Mouse (Mus musculus): ENCODE measurements at regions not wholly inside any gene's neighbourhood (a gene's known extent, or its start where the extent isn't known, plus 50 kb on each side); places are given as distances from the start of the nearest gene placed in this dataset.

DNA sequence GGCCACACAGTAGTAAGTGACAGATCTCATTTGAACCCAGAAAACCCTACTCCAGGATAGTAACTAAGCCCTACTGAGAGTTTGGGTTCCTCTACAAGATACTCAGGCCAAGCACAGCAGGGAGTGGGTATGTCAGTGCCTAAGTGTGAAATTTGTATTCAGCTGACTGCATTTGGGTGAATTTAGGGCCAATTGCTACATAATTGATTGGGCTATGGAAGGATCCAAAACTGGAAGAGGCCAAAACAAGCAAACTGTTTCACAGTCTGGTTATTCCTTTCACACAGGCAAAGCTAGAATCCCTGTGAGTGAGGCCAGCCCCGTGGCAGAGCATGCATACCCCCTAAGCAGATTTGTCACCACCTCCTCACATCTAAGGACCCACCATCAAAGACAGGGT is 221.9 kb upstream of the Gm9747 start:
- no peak for TF ChIP-seq GATA4 (IDR thresholded peaks at IDR 0.05; ENCODE audit: insufficient replicate concordance, low read length)

DNA sequence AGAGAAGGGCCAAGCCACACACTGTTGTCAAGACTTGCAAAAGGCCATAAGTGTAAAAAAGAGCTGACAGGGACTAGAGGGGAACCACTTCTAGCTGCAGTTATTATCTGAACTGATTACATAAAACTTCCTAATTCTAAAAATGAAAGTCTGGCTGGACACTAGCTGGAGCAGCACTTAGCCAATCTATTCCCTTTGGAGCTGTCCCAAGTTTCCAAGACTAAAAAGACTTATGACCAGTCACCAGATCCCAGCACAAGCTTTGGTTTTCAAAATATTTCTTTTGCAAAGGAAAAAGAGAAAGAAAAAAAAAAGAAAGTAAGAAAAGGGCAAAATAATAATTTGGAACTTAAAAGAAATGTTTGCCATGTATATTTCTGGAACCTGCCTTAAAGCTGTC is 217.6 kb upstream of the Gm9747 start:
- no peak for TF ChIP-seq GATA4 (IDR thresholded peaks at IDR 0.05; ENCODE audit: insufficient replicate concordance, low read length)

DNA sequence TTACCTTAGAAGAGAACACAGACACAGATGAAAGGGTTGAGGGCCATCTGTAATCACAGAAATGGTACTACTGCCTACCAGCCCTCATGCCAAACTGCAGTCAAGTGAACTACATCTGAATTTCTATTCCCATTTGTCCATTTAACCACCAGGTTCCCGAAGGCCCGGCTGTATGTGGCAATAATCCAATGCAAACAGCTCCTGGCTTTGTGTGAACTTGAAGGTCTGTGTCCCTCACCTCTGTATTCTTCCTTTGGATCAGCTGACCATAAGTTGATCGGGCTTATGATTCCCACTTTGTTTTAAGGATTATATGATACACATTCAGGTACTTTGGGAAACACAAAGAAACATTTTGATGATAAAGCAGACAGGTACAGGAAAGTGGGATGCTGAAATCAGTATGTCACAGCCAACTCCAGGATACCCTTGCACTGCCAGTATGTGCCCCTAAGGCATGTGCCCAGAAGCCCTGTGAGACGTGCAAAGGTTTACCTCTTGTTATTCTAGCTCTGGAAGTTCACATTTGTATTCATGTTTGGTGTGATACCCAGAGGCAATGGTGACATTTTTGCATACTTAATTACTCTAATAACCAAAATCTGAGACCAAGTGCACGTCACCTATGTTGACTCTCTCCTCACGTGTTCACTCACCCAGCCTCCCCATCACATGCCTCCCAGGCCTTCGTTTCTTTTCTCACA is 214.1 kb upstream of the Gm9747 start:
- no peak for TF ChIP-seq GATA4 (IDR thresholded peaks at IDR 0.05; ENCODE audit: insufficient replicate concordance, low read length)

DNA sequence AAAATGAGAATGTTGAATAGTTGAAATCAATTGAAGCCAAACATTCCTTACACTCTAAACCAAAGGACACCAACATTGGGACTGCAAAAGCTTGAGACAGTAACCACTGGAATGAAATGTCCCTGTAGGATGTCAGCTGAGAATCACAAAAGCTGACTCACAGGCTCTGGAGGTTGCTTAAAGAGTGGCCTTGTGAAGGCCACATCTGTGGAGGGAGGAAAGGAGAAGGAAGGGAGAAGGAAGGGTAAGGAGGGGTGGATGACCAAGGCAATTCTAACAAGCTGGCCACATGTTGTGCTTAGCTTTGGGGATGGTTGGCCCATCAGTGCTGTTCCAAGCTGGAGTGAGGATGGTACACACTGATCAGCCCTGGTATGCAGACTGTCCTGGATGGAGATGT is 205.2 kb upstream of the Gm9747 start:
- TF ChIP-seq GATA4 (IDR thresholded peaks at IDR 0.05; ENCODE audit: insufficient replicate concordance, low read length): no peak

DNA sequence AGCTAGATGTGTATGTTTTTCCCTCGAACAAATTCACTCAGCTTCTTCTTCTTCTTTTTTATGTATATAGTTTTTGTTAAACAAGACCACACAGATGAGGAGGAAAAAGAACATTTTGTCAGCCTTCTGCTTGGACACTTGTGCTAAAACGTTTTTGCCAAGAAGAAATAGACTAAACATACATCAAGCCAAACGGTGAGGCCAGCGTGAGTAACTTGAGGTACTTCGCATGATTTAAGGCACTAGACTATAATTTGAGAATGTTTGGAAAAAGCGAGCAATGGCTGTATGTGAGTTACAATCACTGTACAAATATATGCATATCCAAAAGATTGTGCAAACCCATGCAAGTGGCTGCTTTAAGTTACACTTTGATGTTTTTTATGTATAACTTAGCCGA is 201.8 kb upstream of the Gm9747 start:
- no peak for TF ChIP-seq GATA4 (IDR thresholded peaks at IDR 0.05; ENCODE audit: insufficient replicate concordance, low read length)

DNA sequence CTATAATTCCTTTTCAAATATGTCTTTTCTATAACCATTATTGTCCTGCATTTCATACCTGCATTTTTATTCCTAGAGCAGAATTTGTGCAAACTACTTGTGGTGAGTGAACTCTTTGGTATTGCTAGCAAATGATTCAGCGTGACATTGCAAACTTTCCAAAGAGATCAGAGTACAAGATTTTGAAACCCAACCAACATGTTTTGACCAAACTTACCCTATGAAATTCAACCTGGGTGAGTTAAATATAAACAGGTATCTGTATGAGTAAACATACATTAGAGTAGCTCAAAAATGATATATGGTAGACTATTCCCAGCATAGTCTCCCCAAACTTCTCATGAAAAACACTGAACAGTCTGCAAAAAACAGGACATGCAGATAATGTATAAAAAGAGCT is 200.5 kb upstream of the Gm9747 start:
- TF ChIP-seq GATA4 (IDR thresholded peaks at IDR 0.05; ENCODE audit: insufficient replicate concordance, low read length): no peak

DNA sequence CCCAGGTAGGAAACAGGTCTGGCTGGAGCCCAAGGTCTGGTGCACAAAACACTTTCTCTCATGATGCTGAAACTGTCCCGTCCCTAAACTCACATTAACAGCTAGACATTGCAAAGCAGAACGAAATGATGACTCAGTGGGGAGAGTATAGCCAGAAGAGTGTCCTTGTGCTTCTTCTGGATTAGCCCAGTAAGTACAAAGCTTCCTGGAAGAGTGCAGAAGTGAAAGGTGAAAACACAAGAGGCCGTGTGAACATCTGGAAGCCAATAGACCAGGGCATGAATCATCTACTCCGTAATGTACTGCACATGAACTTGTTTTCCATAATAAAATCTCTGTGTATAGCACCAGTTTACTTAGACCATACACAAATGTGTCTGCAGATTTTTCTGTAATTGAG is 194.7 kb upstream of the Gm9747 start:
- TF ChIP-seq GATA4 (IDR thresholded peaks at IDR 0.05; ENCODE audit: insufficient replicate concordance, low read length): no peak

DNA sequence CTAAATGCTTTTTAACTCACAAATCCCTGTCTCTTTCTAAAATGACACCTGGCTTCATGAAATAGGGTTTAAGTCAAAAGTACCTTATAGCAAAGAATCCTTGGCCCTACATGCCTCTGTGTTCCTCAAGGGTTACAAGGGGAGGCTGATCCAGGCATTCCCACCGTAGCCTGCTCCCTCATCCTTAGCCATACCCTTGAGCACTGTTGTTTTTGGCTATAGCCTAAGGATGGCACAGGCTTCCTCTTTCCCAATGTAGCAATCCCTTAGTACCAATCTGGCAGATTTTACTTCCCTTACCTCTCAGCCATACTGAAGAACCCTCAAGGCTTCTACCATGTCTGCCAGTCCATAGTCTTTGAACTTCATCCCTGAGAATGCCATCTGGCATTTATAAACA is 194.2 kb upstream of the Gm9747 start:
- no peak for TF ChIP-seq GATA4 (IDR thresholded peaks at IDR 0.05; ENCODE audit: insufficient replicate concordance, low read length)

DNA sequence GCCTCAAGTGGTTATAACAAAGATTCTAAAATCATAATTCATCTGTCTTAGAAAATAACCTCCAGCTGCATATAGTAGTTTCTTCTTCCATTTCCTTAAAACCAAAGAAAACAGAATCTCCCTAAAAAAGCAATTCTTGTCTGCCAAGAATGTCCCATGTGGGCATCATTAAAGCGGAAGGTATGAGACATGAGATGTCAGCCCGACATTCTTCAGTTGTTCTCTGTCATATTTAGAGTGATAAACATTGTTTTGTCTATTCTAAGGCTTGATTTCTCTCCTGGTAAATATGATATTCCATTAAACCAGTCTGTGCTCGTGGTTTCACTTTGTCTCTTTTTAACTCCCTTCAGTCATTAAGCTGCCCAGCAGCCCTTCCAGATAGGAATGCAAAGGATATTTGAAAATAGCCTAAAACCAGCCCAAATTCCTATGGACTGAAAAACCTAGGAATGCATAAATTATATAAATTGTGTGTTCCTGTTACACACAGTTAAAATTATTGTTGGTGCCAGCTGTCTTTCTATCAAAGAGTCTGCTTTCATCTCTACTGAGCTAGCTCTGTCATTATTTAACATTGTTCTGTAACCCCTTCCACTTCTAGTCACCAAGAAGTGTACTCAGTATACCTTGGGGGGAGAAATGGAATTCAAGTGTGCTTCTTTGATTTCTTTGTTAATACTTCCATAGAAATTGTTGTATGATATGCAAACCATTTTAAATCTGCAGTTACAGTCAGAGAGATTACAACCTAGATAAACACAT is 191.4 kb upstream of the Gm9747 start:
- TF ChIP-seq GATA4 (IDR thresholded peaks at IDR 0.05; ENCODE audit: insufficient replicate concordance, low read length): no peak

DNA sequence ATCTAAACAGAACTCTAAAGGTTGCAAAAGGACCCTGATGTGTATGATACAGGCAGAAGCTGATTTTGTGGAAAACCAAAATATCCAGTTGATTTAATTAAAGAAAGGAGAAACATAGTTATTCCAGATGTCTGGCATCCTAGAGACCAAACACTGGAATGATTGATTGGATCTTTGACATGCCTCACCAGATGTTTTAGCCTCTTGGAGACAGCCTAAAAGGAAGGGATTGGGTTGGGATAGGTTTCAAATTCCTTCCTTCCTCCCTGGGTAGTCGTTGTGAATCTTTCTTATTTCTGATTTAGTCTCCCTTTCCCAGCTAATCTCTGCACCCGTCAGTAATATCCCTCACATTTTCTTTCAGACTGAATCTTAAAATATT is 190.9 kb upstream of the Gm9747 start:
- no peak for TF ChIP-seq GATA4 (IDR thresholded peaks at IDR 0.05; ENCODE audit: insufficient replicate concordance, low read length)

DNA sequence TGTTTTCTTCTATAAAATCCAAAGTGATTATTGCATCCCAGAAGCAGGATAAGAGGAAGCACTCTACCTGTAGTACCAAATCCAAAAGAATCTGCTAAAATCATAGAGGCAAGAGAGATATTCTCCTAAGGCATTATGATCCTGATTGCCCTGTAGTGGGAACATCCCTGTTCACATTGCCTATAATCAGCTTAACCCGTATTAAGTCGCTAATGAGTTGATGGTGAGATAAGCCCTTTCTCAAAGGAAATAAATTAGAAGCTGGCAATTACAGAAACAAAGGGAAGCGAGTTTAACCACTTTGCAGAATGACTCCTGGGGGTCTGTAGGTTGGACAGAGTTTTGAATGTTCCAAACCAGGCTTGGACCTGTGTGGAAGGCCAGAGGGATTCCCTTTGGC is 190.4 kb upstream of the Gm9747 start:
- TF ChIP-seq GATA4 (IDR thresholded peaks at IDR 0.05; ENCODE audit: insufficient replicate concordance, low read length): no peak

DNA sequence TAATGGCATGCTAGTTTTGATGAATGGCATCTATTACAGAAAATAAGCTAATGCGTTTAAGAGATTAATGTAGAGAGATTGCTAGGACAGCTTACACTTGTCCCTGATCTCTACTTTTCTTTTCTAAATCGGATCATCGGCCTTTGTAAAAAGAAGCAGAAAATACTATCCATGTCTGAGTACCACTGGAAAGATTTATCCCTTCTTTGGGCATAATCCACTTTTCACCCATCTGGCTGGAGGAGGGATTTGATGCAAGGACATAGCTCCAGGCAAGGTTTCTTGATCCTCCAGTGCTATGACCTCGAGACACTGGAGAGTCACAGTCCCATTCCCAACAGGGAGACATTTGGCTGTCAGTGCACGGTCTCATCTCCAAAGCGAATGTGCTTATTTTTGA is 166.6 kb upstream of the Gm9747 start:
- no peak for TF ChIP-seq GATA4 (IDR thresholded peaks at IDR 0.05; ENCODE audit: insufficient replicate concordance, low read length)

DNA sequence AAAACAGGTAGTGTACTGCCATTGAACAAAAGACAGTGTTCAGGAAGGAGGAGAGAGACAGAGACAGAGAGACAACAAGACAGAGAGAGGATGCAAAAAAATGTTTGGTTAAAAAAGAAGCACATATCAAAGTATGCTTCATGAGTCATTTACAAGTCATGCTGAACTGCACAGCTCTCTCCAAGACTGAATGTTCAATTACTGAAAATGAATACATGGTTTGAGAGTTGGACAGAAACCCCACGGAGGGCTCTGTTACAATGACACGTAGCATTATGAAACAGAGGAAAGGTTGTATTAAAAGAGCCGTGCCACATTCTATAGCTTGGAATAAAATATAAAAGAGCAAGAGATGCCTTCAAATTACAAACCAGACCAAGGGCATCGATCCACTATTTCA is 164.3 kb upstream of the Gm9747 start:
- TF ChIP-seq GATA4 (IDR thresholded peaks at IDR 0.05; ENCODE audit: insufficient replicate concordance, low read length): no peak

DNA sequence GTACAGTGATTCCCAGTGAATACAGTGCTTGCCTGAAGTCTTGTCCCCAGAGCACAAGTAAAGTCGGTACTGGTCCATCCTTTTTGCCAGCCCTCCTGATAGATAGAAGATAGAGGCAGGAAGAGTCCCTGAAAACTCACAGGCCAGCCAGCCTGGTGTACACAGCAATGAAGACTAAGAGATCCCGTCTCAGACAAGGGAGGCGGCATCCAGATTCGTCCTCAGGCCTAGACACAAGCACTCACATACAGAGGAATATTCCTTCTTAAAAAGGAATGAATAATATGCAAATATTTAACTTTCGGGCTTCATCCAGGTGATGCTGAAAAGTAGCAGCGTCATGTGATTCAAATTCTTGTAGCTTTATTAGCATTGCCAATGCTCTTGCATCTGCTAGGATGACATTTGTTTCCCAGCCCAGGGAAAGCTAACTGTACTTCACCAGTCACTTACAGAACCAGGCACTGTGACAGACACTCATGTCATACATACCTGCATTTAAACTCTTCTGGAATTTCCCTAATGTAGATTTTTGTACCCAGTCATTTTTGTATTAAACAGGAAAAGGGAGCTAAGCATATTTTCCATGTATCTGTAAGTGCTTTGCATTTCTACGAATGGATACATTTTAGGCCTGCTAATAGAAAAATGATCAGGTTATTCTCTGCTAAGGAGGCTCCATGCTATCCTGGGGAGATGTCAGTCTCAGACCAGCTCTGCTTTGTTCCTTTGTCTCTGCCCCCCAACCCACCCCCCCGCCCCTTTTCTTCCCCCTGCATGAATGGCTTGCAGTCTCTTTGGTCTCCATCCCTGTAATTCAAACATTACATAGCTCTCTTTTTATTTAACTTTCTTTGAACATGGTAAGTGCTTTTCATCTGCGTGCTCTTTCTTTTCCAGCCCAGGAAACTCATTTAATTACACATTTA is 162.5 kb upstream of the Gm9747 start:
- TF ChIP-seq GATA4 (IDR thresholded peaks at IDR 0.05; ENCODE audit: insufficient replicate concordance, low read length): no peak

DNA sequence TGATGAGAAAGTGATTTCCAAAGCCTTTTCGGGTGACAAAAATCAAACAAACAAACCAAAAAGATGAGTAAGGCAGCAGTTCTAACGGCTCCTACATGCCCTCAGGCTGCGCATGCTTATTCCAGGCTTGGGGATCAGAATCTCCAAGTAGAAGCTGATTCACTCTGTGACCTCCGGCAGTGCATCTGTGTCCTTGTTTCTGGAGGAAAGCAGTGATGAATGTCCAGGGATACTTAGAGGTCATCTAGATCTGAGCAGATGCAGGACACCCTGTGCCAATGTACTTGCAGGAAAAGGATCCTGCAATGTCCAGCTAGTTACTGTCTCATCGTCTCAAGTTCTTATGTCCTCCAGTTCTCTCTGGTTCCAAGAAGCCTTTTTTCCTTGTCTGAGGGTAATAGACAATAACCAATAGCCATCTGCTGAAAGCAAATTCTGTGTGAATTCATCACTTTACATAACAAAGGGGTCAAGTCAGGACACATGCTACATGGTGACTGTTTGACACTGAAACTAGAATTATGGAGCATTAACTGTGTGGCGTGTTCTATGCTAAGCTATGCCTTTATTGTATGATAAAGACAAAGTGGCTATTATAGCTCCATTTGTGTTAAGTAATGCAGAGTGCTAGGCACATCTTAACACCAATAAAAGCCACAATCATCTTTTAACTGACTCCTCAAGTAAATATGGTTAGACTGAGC is 143.6 kb upstream of the Gm9747 start:
- no peak for TF ChIP-seq GATA4 (IDR thresholded peaks at IDR 0.05; ENCODE audit: insufficient replicate concordance, low read length)
